Mouse (Mus musculus) retina, embryonic 14.5 days (tissue): ENCODE measurements at regions not wholly inside any gene's neighbourhood (a gene's known extent, or its start where the extent isn't known, plus 50 kb on each side); places are given as distances from the start of the nearest gene placed in this dataset.

Experiments used
- DNase-seq: peaks from one replicate; pipeline ENCODE4 v3.0.0-alpha.2; 2015; ENCODE audit warnings: low spot score

- DNase-seq = no peak
These were observed 193.8 kb downstream of the Rassf9 start for GRCm38 (mm10) chr10:102705848-102706247.

GRCm38 (mm10) chr10:102694810-102695209, 182.8 kb downstream of the Rassf9 start:
- DNase-seq = no peak

DNA sequence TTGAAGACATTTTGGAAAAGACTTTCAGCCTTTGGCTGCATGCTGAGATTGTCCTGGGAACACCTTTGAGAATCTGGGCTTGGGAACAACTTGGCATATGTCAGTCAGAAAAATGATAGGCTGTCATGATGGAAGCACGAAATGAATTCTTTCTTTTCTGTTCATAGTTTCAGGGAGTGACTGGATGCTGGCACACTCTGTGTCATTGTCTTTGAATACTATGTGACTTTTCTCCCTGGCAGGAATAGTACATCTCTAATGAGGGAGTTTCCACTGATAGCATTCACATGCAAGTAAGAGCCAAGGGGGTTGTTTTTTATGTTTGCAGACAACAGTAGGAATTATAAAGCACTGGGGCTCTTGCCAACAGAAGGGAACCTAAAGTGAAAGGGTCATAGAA, 177.9 kb downstream of the Rassf9 start:
- no peak for DNase-seq

DNA sequence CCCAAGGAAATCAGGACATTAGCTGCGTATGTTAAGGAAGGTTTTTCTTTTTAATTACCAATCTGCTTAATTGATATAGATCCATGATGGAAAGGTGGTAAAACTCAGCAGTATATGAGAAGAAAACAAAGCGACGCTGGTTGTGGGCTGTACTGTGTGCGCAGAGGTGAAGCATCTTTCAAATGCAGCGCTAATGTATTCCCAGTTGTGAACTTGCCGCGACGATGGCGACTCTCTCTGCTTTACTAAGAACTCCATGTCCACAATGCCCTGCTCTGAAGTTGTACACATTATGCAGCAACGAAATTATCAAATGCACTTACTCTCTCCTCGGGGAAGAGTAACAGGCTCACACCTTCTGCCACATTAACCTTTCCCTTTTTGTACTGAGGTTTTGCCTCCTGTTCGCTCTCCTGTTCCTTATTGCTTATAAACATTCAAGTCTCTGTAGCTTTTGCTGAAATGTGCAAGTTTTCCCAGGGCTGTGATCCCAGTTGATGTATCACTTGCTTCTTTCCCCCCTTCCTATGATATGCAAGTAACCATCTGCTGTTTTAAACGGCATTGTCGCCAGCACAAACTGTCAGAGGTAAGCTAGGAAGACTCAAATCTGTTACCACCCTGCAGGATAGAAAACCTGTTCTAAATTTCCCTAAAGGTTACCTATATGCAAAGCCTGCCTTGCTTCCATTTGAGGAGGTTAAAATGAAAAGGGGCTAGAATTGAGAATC, 174.8 kb downstream of the Rassf9 start:
- no peak for DNase-seq

GRCm38 (mm10) chr10:102685833-102686434, 173.9 kb downstream of the Rassf9 start:
- DNase-seq = no peak

DNA sequence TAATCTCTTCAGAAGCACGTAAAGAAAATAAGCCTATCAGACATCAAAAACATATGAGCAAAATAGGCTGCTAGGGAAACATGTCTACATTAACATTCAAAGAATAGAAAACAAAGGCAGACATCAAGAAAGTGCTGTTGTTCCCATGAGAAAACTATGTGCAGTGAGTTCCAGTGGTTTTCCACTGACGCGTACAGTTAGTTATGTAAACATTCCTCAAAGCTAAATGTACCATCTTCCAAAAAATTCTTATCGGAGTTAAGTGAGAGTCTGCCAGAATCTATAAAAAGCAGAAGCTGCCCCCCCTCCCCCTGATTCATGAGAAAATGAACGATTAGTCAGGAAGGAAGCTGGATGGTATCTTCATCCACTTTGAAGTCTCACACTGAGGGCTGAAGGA, 155.3 kb downstream of the Rassf9 start:
- DNase-seq = no peak

- DNase-seq = no peak
These were observed 147.7 kb downstream of the Rassf9 start for GRCm38 (mm10) chr10:102659683-102660082.

- DNase-seq = no peak
These were observed 124.5 kb downstream of the Rassf9 start for GRCm38 (mm10) chr10:102636507-102636906.

- DNase-seq = no peak
These were observed 121.4 kb downstream of the Rassf9 start for GRCm38 (mm10) chr10:102633438-102633837.

DNA sequence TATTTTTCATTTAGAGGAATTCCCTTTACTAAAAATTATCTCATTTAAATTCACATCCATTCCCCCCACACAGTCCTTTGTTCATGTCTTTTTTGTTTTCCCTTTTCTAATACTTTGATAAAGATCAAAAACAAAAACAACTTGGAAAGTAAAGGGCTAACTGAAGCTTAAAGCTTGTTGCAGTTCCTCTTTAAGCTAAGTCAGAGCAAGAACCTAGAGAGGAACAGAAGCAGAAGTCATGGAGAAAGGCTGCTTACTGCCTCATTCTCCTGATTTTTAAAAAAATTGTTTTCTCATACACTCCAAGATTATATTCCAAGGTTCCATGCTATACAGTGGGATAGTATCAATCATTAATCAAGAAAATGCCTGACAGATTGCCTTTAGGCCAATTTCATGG, 116.6 kb downstream of the Rassf9 start:
- DNase-seq = no peak

- no peak for DNase-seq
These were observed 111.9 kb downstream of the Rassf9 start for GRCm38 (mm10) chr10:102623895-102624294.

GRCm38 (mm10) chr10:102622583-102623008, 110.6 kb downstream of the Rassf9 start:
- no peak for DNase-seq

- no peak for DNase-seq
These were observed 106.7 kb downstream of the Rassf9 start for GRCm38 (mm10) chr10:102618711-102619110.

GRCm38 (mm10) chr10:102615962-102616595, 104.1 kb downstream of the Rassf9 start:
- DNase-seq = no peak
